Mouse (Mus musculus): ENCODE results near the gene Cd109. TPM values are rescaled to one million over a fixed set of nuclear protein-coding genes. Genes with fewer than 3 reads are reported as not detected.

The Cd109 gene
- under 1 TPM; 0.57 to 0.79 TPM for total RNA-seq (2021)
- long read RNA-seq, experiment 1 = 0 reads
- long read RNA-seq, experiment 2, partial matches to known transcripts = 1 of 1 reads
- long read RNA-seq, experiment 2, other reads (novel, unspliced or antisense) = 0 of 1 reads

DNA sequence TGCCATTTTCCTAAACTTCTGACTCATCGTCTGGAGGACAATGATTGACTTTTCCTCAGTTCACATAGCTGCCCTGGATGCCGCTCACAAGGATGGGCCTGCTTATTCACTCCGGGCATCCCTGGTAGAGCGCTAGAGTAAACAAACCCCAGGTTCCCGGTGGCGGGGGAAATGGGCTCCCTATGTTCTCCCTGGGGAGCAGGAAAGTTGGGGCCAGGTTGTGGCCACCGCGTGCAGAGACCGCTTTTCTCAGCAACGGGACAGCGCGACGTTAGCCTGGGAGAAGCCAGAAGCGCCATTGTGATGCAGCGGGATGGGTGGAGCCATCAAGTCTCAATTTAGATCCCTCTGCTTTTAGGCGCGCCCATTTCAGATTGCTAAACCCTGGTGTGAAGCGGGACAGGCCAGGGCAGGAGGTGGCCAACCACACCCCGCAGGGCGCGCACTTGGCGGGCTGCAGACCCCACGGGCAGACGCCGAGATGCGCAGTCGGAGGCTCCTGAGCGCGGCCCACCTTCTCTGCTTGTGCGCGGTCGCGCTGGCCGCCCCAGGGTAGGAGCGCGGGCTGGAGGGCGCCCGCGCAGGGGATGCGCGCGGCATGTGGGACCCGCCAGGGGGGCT is at the start of gene Cd109:
Gene Cd109, plus strand, starts transcription at position 146 of the 621 bp plus-strand sequence.
- peak; percentile 49 to 58 for DNase-seq

DNA sequence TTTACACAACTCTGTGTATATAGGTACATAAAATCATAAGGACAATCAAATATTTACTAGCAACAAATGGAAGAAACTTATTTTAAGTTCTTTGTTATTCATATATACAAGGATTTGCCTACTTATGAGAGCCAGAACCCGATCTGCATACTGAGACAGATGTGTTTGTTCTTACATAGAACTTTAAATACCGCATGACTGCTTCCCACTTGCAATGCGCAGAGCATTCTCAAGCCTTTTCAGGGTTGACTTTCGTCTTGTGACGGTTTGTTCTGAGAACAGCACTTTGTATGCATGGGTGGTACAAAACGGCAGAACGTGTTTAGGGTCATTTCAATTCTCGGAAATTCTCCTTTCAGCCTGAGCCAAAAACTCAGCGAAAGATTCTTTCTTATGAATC is 45.4 kb upstream of the Cd109 start:
- DNase-seq = no peak

DNA sequence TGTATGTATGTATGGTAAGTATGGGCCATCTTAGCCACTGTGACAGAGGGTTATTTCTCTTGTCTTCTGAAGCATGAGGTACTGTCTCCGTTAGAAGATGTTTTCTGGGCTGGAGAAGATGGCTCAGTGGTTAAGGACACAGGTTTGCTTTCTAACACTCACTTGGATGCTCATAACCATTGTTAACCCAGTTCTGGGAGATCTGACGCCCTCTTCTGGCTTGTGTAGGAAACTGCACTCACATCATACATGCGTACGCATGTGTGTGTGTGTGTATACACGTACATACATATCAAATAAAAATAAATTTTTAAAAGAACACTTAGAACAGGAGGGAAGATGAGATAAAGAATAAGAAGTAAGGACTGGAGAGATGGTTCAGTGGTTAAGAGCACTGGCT is 38.9 kb upstream of the Cd109 start:
- no peak for DNase-seq

DNA sequence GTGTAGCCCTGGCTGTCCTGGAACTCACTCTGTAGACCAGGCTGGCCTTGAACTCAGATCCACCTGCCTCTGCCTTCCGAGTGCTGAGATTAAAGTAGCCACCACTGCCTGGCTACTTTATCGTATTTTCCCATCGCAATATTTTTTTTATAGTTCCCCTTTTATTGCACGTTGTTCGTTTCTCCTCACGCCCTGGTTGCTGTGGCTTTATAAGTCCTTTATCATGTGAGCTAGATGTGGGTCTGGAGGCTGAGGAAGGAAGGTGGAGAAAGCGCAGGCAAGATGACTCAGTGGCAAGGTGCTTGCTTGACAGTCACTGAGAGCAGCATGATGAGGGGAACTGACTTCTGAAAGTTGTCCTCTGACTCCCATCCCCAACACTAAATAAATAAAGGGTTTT is 36.5 kb upstream of the Cd109 start:
- no peak for DNase-seq

DNA sequence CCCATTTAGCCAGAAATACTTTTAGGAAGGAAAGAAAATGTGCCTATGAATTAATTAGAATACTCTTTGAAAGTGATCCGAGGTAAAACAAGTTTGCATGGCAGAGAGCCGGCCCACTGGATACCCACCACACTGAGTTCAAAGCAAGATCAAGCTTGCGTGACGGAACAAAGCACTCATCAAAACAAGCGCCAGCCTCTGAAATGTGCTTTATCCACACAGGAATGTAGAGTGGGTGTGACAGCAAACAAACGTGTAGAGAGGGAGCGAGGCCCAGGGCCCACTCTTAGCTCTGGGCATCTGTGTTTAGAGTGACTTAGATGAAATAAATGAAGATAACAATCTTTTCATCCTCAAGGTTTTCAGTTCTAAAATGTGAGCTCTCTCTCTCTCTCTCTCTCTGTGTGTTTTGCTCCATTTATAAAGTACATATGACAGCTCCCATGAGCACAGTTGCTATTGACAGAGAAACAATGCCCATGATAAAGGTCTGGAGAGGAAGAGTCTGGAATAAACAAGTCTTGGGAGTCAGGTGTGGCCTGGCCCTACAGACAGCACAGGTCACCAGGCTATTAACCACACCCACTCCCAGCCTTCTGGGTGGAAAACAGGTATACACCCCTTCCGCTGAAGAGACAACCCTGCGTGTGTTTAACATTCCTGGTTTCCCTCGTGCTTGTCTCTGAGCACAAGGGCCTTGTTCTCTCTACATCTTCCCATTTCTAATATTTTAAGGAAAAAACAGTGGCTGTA is 35.5 kb upstream of the Cd109 start:
- no peak for DNase-seq

DNA sequence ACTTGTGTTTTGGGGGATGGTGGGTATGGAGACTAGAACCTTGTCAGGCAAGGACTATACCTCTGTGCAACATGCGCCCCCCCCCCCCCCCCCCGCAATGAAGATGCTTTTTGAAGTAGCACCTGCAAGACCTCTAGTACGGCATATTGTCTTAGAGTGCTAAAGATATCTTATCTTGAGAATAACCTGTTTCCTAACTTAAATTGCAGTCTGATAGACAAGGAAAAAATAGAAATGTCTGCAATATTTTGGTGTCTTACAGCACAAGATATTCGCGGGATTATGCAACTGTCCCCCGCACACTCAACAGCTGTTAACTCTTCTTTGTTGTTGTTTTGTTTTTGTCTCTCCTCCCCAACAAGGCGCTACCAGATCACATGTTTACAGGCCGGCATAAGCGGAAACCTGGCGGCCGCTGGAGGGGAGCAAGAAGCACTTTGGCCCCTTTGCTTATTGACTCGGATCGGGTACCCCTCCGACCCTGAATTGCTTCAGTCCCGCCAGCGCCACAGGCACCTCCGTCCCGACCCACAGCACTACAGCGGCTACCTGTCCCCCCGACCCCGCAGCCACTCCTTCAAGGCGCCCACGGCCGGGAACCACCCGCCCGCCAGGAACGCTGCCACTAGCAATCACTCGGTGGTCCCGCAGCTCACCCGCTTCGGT is 28.0 kb upstream of the Cd109 start:
- no peak for DNase-seq

DNA sequence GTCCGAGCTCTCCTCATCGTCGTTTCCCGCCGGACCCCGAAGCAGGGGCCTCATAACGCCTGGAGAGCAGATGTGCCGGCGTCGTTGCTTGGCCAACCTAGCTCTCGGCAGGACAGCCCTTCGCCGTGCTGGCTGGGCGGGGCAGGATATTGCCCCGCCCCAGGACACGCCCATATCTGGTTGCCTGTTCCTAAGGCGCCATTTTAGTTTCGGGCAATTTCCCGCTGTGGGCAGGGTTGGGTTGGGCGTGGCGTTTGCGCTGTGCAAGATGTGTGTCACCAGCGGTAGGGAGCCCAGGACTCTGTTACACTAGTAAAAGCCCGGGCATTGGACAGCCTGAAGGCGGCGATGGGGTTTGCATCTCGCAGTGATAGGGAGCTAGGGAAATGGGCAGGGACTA is 27.4 kb upstream of the Cd109 start, which contains the start of gene Slc17a5:
Gene Slc17a5, minus strand, starts transcription at position 128 of the 400 bp plus-strand sequence.
- DNase-seq = peak; percentile 94 to 96

DNA sequence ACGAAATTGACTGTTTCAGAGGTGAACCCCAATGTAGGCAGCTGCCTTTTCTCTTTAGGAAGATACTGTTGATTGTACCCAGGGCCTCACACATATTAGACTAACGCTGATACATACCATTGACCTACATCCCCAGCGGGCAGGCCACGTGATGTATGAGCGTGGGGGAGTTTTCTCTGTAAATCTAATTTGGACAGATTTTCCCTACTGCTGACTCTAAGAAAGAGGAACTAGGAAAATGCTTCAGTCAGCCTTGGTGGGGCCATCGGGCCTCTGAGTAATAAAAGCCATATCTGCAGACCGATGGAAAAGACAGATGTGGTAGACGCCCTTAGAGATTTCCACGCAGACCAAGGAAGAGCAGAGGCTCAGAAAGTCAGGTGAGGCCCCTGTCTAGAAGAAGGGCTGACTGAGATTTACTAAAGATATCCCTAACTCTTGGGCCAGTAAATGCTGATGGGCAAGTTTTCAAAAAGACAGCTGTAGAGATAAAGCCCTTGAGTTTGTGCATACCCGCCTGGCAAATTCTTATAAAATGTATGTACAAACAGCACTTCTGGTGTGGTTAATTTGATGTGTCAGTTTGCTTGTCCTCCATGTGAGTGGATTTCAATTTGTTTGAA is 26.8 kb upstream of the Cd109 start:
- peak in 1 of 2 experiments; percentile 65 for DNase-seq

DNA sequence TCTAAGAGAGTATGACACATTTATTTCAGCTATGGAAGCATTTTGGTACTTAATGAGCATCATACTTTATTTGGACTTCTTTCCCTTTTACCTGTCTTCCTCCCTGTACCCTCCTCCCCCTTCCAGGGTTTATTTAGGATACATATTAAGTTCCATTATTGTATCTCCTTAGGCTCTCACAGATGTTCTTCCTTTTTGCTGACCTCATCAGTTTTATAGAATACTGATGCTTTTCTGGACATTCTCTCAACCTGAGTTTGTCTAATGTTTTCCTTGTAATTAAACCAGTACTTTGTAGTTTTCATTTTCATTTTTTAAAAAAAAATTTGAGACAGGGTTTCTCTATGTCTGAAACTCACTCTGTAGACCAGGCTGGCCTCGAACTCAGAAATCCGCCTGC is 24.9 kb upstream of the Cd109 start:
- DNase-seq = no peak

DNA sequence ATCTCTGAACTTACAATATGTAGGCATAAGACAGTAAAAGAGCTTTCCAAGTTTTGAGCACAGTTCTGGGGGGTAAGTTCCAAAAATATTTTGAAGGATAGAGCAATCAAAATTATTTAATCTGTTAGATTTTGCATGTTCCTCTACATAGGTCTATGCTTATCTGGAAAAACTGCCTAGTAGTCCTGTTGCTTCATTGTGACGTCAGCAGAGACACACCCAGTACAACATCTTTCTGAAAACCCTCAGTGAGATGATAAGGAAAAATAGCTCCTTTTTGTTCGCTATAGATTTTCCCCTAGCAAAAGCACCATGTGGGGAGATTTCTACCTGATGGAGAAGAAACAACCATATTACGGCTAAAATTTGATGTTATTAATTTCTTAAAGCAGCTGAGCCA is 20.1 kb upstream of the Cd109 start:
- DNase-seq = no peak

DNA sequence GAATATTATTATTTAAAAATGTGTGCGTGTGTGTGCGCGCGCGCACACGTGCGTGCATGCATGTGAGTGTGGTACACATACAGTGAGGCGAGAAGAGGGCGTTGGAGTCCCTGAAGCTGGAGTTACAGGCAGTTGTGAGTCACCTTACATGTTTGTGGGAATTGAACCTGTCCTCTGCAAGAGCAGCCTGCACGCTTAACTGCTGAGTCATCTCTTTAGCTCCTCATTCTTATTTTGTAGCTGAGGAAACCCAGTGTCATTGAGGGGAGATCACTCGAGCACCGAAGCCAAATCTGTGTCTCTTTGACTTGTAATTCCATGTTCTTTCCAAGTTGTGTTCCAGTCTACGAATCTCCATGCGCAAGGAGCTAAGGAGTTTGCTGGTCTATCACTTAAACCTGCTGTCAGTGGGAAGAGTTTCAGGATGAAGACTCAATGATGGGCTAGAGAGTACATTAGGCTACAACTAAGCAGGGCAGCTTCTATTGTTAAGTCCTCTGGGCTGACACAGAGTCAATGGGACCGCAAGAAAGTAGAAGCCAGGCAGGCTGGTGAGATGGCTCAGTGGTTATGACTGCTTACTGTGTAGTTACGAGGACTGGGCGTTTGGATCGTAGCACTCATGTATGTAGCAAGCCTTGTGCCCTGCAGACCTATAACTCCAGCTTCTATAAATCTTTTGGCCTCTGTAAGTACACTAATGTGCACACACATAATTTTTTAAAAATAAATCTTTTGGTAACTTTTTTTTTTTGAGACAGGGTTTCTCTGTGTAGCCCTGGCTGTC is 19.4 kb upstream of the Cd109 start:
- no peak for DNase-seq

DNA sequence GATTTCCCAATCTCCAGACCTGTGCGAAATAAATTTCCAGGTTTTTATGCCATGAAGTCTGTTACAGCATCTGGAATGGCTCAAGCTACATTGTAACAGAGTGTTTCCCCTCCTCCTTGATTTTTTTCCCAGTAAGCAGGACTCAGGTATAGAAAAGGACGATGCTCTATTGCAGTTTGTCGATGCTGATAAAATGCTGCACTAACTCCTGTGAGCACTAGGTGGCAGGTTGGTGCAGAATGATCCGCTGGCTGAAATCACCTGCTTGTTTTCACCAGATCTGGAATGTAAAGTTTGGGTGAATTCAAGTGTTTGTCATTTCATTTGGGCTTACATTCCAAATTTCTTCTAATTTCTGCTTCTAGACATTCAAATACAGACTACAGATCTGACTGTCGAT is 18.5 kb upstream of the Cd109 start:
- DNase-seq = peak in 1 of 2 experiments; percentile 65

DNA sequence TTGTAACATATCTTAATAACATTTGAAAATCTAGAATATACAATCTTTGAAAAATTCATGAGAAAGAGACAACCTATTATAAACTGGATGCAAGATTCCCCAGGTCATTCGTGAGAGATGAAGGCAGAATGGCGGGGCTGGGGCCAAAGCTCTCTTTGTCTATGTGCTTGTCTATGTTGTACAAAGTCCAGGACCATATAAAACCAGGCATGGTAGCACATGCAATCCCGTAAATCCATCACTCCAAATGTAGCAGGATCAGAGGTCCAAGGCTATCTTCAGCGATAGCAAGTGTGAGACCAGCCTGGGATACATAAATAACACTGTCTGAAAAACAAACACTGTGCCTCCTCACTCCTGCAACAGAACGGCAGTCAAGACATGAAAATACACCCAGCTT is 15.4 kb upstream of the Cd109 start:
- DNase-seq = no peak

DNA sequence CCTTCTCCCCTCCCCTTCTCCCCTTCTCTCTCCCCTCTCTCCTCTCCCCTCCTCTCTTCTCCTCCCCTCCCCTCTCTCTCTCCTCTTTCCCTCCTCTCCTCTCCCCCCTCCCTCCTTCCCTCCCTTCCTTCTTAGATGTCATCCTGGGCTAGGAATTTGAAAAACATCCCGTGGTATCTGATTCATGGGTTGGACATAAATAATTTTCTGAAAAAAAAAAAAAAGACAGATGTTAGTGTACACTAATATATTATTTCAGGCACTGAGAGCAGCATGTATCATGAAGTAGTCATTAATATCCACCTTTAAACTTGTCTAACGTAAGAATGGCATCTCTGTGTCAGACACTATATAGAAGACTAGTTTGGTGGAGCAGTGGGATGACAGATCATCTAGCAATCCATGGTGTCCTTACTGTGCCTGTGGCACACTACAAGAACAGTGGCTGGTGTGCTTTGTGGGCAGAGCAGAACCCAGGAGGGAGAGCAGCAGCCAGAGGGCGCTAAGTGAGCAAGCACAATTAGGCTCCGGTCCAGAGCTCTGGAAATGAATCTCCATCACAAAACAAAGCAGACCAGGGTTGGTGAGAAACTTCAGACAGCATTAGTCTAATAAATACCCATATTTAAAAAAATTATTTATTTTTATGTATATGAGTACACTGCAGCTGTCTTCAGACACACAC is 14.2 kb upstream of the Cd109 start:
- peak in 1 of 2 experiments; percentile 17 for DNase-seq

DNA sequence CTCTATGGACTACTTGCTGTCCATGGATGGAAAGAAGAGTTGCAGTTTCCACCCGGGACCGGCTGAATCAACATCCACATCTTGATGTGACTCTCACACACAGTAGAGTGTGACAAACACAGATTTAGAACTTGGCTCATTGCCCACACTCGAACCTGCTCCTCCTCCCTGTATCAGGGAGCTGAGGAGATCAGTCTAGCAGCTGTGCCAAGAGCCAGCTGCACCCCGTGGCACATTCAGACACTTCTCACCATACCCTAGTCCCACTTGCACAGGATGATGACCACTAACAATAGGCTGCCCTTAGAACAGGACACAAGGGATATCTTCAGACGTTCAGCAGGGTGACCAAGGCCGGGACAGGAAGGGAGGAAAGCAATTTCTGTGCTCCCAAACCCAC is 1.1 kb upstream of the Cd109 start:
- peak in 1 of 2 experiments; percentile 17 for DNase-seq

DNA sequence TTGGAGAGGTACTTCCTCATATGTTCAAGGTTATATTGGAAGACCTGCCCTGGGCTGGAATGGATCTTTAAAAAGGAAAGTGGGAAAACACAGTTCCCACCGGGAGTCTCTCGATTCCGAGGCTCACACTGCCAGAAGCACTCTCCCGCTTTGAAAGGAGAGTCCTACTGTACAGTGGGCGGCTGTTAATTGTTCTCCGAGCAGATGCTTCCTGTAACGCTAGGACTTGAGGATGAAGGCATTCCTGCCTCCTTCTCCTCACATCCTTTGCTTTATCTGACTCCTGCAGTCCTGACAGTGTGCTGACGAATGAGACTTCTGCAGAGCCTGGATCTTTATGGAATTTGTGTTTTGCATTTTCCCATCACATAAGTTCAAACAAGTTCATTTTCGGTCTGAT is 3.9 kb downstream of the Cd109 start:
- DNase-seq = peak in 1 of 2 experiments; percentile 6

DNA sequence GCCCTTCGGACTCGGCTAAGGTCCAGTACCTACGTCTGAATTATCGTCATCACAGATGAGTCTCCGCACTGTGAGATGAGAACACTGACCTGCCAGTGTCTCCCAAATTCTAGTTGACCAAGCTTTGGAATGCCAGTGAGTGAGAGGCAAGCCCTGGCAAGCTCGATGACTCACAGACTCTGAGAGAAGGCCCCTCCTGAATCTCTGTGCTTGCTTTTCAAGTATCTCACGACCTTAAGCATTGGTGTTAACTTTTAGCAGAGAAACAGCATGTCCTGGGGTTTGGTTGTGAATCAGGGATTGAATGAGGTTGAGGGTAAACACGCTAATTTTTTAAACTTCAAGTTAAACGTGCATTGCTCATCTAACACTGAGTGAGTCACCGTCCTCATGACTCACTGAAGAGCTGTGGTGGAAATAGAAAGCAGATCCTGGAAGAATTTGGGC is 8.0 kb downstream of the Cd109 start:
- no peak for DNase-seq

DNA sequence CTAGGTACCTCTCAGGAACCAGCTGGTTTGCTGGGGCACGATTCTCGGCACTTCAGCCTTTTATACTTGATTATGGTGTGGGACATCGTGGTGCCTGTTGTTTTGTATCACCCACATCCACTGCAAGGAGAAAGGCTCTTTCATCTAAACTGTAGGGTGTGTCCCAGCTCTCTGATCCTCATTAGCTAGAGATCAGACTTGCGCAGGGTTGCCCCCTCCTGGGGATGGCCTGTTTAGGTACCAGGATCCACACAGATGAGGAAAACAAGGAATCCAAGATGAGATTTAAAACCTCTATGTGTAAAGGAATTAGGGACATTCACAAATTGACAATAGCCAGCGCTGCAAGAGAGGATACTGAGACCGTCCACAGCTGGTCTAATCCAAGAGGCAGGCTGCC is 14.6 kb downstream of the Cd109 start:
- no peak for DNase-seq

DNA sequence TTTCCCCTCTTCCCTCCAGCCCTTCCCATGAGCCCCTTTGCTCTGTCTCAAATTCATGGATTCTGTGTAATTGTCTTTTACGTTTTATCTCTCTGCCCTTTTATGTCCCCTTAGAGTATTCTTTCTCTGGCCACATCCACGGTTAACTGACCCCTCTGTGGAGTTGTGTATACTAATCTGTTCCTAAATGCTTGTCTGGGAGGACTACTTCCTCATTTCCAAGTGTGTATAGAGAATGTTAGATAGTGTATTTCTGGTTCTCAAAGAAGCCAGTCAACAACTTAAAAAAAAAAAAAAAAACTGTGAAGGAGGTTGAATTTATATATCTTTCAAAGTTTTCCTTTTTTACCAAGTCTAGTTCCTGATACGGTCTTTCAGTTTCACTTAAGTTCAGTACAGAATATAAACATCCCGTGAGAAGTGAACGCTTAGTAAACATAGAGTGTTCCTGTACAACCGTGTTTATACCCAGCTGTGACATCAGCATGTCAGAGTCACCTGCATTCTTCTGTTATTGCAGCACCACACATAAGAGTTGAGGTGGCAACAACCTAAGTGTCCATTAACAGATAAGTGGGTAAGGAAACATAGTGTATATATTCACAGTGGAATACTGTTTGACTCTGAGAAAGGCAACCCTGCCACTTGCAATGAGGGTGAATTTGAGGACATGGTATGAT is 16.5 kb downstream of the Cd109 start:
- DNase-seq = no peak

DNA sequence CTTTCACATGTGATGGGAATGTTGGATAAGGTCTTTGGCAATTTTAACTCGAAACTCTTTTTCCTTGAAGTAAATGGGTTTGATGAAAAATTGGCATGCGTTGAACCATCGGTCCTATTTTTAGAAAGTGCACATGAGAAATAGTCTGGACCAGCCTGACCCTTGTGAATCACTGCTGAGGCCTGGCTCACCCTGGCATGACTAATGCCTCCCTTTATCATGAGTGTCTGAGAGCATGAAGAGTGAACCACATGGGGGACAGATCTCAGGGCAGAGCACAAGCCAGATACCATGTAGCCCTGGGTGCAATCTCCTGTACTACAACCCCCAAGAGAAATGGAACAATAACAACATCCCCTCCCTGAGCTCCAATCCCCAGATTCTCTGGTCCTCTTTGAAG is 18.6 kb downstream of the Cd109 start:
- no peak for DNase-seq

DNA sequence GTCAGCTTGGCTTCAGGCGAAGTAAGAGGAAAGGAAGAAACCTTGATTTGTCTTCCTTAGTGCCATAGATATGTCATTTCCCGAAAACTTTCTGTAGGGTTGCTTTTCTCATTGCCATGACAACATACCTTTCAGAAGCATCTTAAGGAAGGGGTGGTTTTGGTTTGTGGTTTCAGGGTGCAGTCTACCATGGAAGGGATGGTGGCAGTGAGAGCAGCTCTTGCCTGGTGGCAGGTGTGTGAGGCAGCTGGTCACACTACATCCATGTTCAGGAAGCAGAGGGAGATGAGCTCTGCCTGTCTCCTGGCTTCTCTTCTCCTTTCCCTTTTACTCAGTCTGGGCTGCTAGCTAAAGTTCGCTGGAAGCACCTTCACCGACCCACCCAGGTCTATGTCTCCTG is 26.0 kb downstream of the Cd109 start:
- DNase-seq = no peak
